Comparison of ENCODE assay signal across 8 mouse cellular contexts in genomic region chr5:120502675-120503143, GRCm38 (mm10). TPM values are rescaled to one million over a fixed set of nuclear protein-coding genes. Genes with fewer than 3 reads are reported as not detected.
DNase-seq lines count a peak whose midpoint lies in the region; ATAC-seq and TF ChIP-seq lines count a peak whose summit lies in the region.

No protein-coding gene starts in this region.

- WGBS in limb, embryonic 14.5 days: 10% methylated on average over 10 of the region's 12 CpGs
- 6% methylated on average over 12 of the region's 12 CpGs for WGBS in stomach, postnatal 0 days

- H3K9me3 ChIP-seq in limb, embryonic 14.5 days (ENCODE audit: control insufficient read depth, low read length): no peaks in the 10 kb centered on the region
- no peaks in the 10 kb centered on the region for H3K9me3 ChIP-seq in stomach, postnatal 0 days (ENCODE audit: control insufficient read depth, low read length)

- peak; percentile 24; the same call in 1 of the 2 replicates for ATAC-seq in frontal cortex, adult (ENCODE audit: low TSS enrichment)
- ATAC-seq in limb, embryonic 14.5 days (ENCODE audit: low FRiP score, low read depth): no peak
- peak; percentile 2; the same call in 1 of the 2 replicates for ATAC-seq in stomach, postnatal 0 days (ENCODE audit: low FRiP score, low TSS enrichment)

- H3K4me2 ChIP-seq in limb, embryonic 14.5 days (replicated peaks; ENCODE audit: low read depth, low read length, severe bottlenecking): peak overlapping the region; percentile 94
- peak overlapping the region; percentile 98 for H3K4me2 ChIP-seq in stomach, postnatal 0 days (replicated peaks; ENCODE audit: low read depth)

- no peak for TF ChIP-seq EP300 in stomach, postnatal 0 days (optimal IDR thresholded peaks at IDR 0.05)

- H3K4me3 ChIP-seq in testis, adult 2 months (ENCODE audit: control insufficient read depth, low read depth, low read length): peak overlapping the region; percentile 99
- peak overlapping the region; percentile 89 for H3K4me3 ChIP-seq in limb, embryonic 14.5 days (replicated peaks; ENCODE audit: low read length)
- H3K4me3 ChIP-seq in stomach, postnatal 0 days (ENCODE audit: low read depth, low read length): peak overlapping the region; percentile 90

- peak overlapping the region; percentile 80 for H3K9ac ChIP-seq in limb, embryonic 14.5 days (ENCODE audit: low read depth, low read length, severe bottlenecking)
- H3K9ac ChIP-seq in stomach, postnatal 0 days (ENCODE audit: low read length): peak overlapping the region; percentile 90

- no peaks in the 10 kb centered on the region; the same call in 1 of the 2 replicates for H3K36me3 ChIP-seq in testis, adult 2 months (ENCODE audit: control insufficient read depth, insufficient read depth, low read length)
- H3K36me3 ChIP-seq in limb, embryonic 14.5 days (ENCODE audit: control insufficient read depth, insufficient read depth, low read length): no peaks in the 10 kb centered on the region; the same call in 1 of the 2 replicates
- H3K36me3 ChIP-seq in stomach, postnatal 0 days (ENCODE audit: control insufficient read depth, insufficient read depth, low read length): no peaks in the 10 kb centered on the region

- no peak for DNase-seq in frontal cortex, postnatal 25 days (ENCODE audit: low spot score in 2 of 2)
- DNase-seq in testis, postnatal 14 days (ENCODE audit: low spot score): no peak
- DNase-seq in limb, embryonic 14.5 days (ENCODE audit: low spot score): no peak
- peak; percentile 21 for DNase-seq in stomach, postnatal 0 days (ENCODE audit: low spot score)
- DNase-seq in MN1 (ENCODE audit: low spot score): no peak
- no peak for DNase-seq in left cerebral cortex, adult 9 months (ENCODE audit: low spot score in 2 of 2)

- H3K27me3 ChIP-seq in testis, adult 2 months (ENCODE audit: control insufficient read depth, insufficient read depth, low read length): no peaks in the 10 kb centered on the region
- H3K27me3 ChIP-seq in limb, embryonic 14.5 days (ENCODE audit: control insufficient read depth, insufficient read depth, low read length): no peaks in the 10 kb centered on the region
- no peaks in the 10 kb centered on the region for H3K27me3 ChIP-seq in stomach, postnatal 0 days (ENCODE audit: control insufficient read depth, insufficient read depth, low read length)

- TF ChIP-seq POLR2A in testis, adult 2 months (IDR thresholded peaks at IDR 0.05; ENCODE audit: control insufficient read depth, low read depth, low read length): 0 out of 2 replicates have a peak, but pooled peaks have one; percentile 4
- no peak for TF ChIP-seq POLR2A in limb, embryonic 14.5 days (IDR thresholded peaks at IDR 0.05; ENCODE audit: borderline replicate concordance, extremely low read depth, insufficient read depth, insufficient read length)

- peaks cover 23% of the 10 kb centered on the region for H3K4me1 ChIP-seq in testis, adult 2 months (ENCODE audit: control insufficient read depth, insufficient read depth, low read length)
- H3K4me1 ChIP-seq in limb, embryonic 14.5 days (ENCODE audit: control insufficient read depth, insufficient read depth, low read length): peaks cover 12% of the 10 kb centered on the region
- 0 out of 2 replicates have a peak, but pooled peaks cover 6% of the 10 kb centered on the region for H3K4me1 ChIP-seq in stomach, postnatal 0 days (replicated peaks; ENCODE audit: control insufficient read depth, insufficient read depth)

- TF ChIP-seq CTCF in testis, adult 2 months (IDR thresholded peaks at IDR 0.05; ENCODE audit: control insufficient read depth, insufficient read depth, insufficient replicate concordance, low read depth, low read length): no peak
- no peak for TF ChIP-seq CTCF in stomach, postnatal 0 days (IDR thresholded peaks at IDR 0.05; ENCODE audit: low read depth)

- H3K27ac ChIP-seq in testis, adult 2 months (ENCODE audit: control insufficient read depth, insufficient read depth, low read depth, low read length): peak overlapping the region; percentile 54
- no peak overlapping the region for H3K27ac ChIP-seq in limb, embryonic 14.5 days (replicated peaks; ENCODE audit: low read depth, low read length)
- H3K27ac ChIP-seq in stomach, postnatal 0 days (replicated peaks): no peak overlapping the region

RNA-seq across cellular contexts. Expression of gene Plbd2, which starts 0.7 kb away (rescaled TPM):
- polyA plus RNA-seq in testis, adult 2 months (2012; rRNA removed): 80.7 and 86.2 TPM in 2 replicates
- polyA plus RNA-seq in limb, embryonic 14.5 days (2012; rRNA removed): 33.9 and 44.6 TPM in 2 replicates
- polyA plus RNA-seq in limb, embryonic 14.5 days (2014; fragmentation: Nextera tagmentation; extraction: Ambion mirVana): 51.6 and 54.0 TPM in 2 replicates
- 42.6 and 45.9 TPM in 2 replicates for polyA plus RNA-seq in stomach, postnatal 0 days (2015; fragmentation: Nextera tagmentation; extraction: Ambion mirVana)

RNA-seq across cellular contexts. Expression of gene Slc8b1, which starts 8.3 kb away (rescaled TPM):
- 3.2 and 3.4 TPM in 2 replicates for polyA plus RNA-seq in testis, adult 2 months (2012; rRNA removed)
- polyA plus RNA-seq in limb, embryonic 14.5 days (2012; rRNA removed): 13.2 and 15.4 TPM in 2 replicates
- 3.7 and 5.6 TPM in 2 replicates for polyA plus RNA-seq in limb, embryonic 14.5 days (2014; fragmentation: Nextera tagmentation; extraction: Ambion mirVana)
- 4.9 and 5.2 TPM in 2 replicates for polyA plus RNA-seq in stomach, postnatal 0 days (2015; fragmentation: Nextera tagmentation; extraction: Ambion mirVana)

RNA-seq across cellular contexts. Expression of gene Sds, which starts 26.4 kb away (rescaled TPM):
- polyA plus RNA-seq in testis, adult 2 months (2012; rRNA removed): 0.75 and 1.1 TPM in 2 replicates
- polyA plus RNA-seq in limb, embryonic 14.5 days (2012; rRNA removed): 0.10 and 0.36 TPM in 2 replicates
- polyA plus RNA-seq in limb, embryonic 14.5 days (2014; fragmentation: Nextera tagmentation; extraction: Ambion mirVana): not detected in 2 replicates
- polyA plus RNA-seq in stomach, postnatal 0 days (2015; fragmentation: Nextera tagmentation; extraction: Ambion mirVana): not detected in 2 replicates

RNA-seq across cellular contexts. Expression of gene Sdsl, which starts 30.1 kb away (rescaled TPM):
- polyA plus RNA-seq in testis, adult 2 months (2012; rRNA removed): 4.9 and 6.1 TPM in 2 replicates
- polyA plus RNA-seq in limb, embryonic 14.5 days (2012; rRNA removed): 1.2 and 1.3 TPM in 2 replicates
- 0.61 and 1.2 TPM in 2 replicates for polyA plus RNA-seq in limb, embryonic 14.5 days (2014; fragmentation: Nextera tagmentation; extraction: Ambion mirVana)
- 16.2 and 16.8 TPM in 2 replicates for polyA plus RNA-seq in stomach, postnatal 0 days (2015; fragmentation: Nextera tagmentation; extraction: Ambion mirVana)
